Comparison of ENCODE assay signal across 8 mouse cellular contexts in the genomic region with DNA sequence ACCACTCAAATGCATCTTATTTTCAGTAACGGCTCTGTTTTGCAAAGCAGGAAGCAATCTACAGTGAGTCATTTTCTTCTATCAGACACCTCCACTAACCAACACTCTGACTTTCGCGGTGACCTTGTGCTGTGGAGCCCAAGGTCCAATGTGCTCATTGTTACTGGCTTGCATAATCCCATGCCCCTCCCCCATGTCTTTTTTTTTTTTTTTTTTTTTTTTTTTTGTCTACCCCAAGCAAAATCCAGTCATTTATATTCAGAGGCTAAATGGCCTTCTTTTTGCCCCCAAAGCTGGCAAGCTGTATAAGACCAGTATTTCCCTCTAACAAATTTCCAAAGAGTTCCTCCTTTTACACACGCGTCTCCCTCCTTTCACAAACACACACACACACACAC.
DNase-seq lines count a peak whose midpoint lies in the region; ATAC-seq and TF ChIP-seq lines count a peak whose summit lies in the region.

No protein-coding gene starts in this region.

- no peak overlapping the region; the same call in 1 of the 2 replicates for H3K4me3 ChIP-seq in forebrain, embryonic 11.5 days (ENCODE audit: low read depth, low read length)
- H3K4me3 ChIP-seq in limb, embryonic 10.5 days: peak overlapping the region; percentile 38
- H3K4me3 ChIP-seq in stomach, postnatal 0 days (ENCODE audit: low read depth, low read length): no peak overlapping the region

- H3K36me3 ChIP-seq in forebrain, embryonic 11.5 days (ENCODE audit: control insufficient read depth, insufficient read depth, low read length): no peaks in the 10 kb centered on the region
- no peaks in the 10 kb centered on the region for H3K36me3 ChIP-seq in limb, embryonic 10.5 days
- no peaks in the 10 kb centered on the region for H3K36me3 ChIP-seq in stomach, postnatal 0 days (ENCODE audit: control insufficient read depth, insufficient read depth, low read length)

- H3K4me2 ChIP-seq in forebrain, embryonic 11.5 days (ENCODE audit: low read depth, low read length, severe bottlenecking): peak overlapping the region; percentile 45; the same call in 1 of the 2 replicates
- no peak overlapping the region for H3K4me2 ChIP-seq in stomach, postnatal 0 days (replicated peaks; ENCODE audit: low read depth)

- 7% methylated on average over 5 of the region's 5 CpGs for WGBS in forebrain, embryonic 11.5 days
- WGBS in limb, embryonic 10.5 days: 53% methylated on average over 5 of the region's 5 CpGs
- WGBS in stomach, postnatal 0 days: 45% methylated on average over 3 of the region's 5 CpGs

- H3K9ac ChIP-seq in forebrain, embryonic 11.5 days (ENCODE audit: low read length): no peak overlapping the region; the same call in 1 of the 2 replicates
- no peak overlapping the region for H3K9ac ChIP-seq in stomach, postnatal 0 days (ENCODE audit: low read length)

- no peaks in the 10 kb centered on the region for H3K9me3 ChIP-seq in forebrain, embryonic 11.5 days (ENCODE audit: control insufficient read depth, low read length)
- no peaks in the 10 kb centered on the region for H3K9me3 ChIP-seq in limb, embryonic 10.5 days (replicated peaks)
- H3K9me3 ChIP-seq in stomach, postnatal 0 days (ENCODE audit: control insufficient read depth, low read length): no peaks in the 10 kb centered on the region

- peak; percentile 63 for ATAC-seq in forebrain, embryonic 11.5 days (replicated peaks; ENCODE audit: low FRiP score)
- peak; percentile 83 for ATAC-seq in stomach, postnatal 0 days (ENCODE audit: low FRiP score, low TSS enrichment)

- TF ChIP-seq CTCF in stomach, postnatal 0 days (IDR thresholded peaks at IDR 0.05; ENCODE audit: low read depth): no peak

- H3K27me3 ChIP-seq in forebrain, embryonic 11.5 days (ENCODE audit: control insufficient read depth, insufficient read depth, low read length): no peaks in the 10 kb centered on the region
- peaks cover 3% of the 10 kb centered on the region; the same call in 1 of the 2 replicates for H3K27me3 ChIP-seq in limb, embryonic 10.5 days (ENCODE audit: low read depth, poor library complexity, severe bottlenecking)
- no peaks in the 10 kb centered on the region for H3K27me3 ChIP-seq in stomach, postnatal 0 days (ENCODE audit: control insufficient read depth, insufficient read depth, low read length)

- TF ChIP-seq EP300 in stomach, postnatal 0 days (optimal IDR thresholded peaks at IDR 0.05): no peak

- H3K4me1 ChIP-seq in forebrain, embryonic 11.5 days (replicated peaks; ENCODE audit: control insufficient read depth, insufficient read depth, low read length): peaks cover 16% of the 10 kb centered on the region
- H3K4me1 ChIP-seq in limb, embryonic 10.5 days: peaks cover 33% of the 10 kb centered on the region
- H3K4me1 ChIP-seq in stomach, postnatal 0 days (replicated peaks; ENCODE audit: control insufficient read depth, insufficient read depth): no peaks in the 10 kb centered on the region

- peak overlapping the region; percentile 79 for H3K27ac ChIP-seq in forebrain, embryonic 11.5 days (ENCODE audit: low read depth, low read length)
- H3K27ac ChIP-seq in limb, embryonic 10.5 days: peak overlapping the region; percentile 68; the same call in 1 of the 2 replicates
- no peak overlapping the region for H3K27ac ChIP-seq in stomach, postnatal 0 days (replicated peaks)

- DNase-seq in ovary, adult 18-20 months (ENCODE audit: low spot score): peak; percentile 60
- DNase-seq in ovary, postnatal 14 days (ENCODE audit: low spot score): no peak
- DNase-seq in forebrain, embryonic 11.5 days (ENCODE audit: low spot score): no peak
- DNase-seq in limb, embryonic 10.5 days (ENCODE audit: low spot score): no peak
- no peak for DNase-seq in stomach, postnatal 0 days (ENCODE audit: low spot score)
- no peak for DNase-seq in thymus, postnatal 10 days (ENCODE audit: low spot score in 2 of 2)
- no peak for DNase-seq in thymus, postnatal 4 days
- DNase-seq in gastrocnemius, adult 18-20 months (ENCODE audit: low spot score): no peak
